Mouse (Mus musculus) midbrain, embryonic 12.5 days (tissue): ENCODE data around the gene Timm13. TPM values are rescaled to one million over a fixed set of nuclear protein-coding genes. Genes with fewer than 3 reads are reported as not detected.

Source experiments
- ATAC-seq: fragments of 200-750 bp; cut with Nextera tagmentation; 2 replicates; pipeline ENCODE4 v1.8.0; 2017; ENCODE audit warnings: low read depth, moderate TSS enrichment, moderate library complexity; ENCODE audit not compliant: low FRiP score
- H3K27ac ChIP-seq: fragments of 300-500 bp; sonication (generic); replicated peaks from 2 replicates; pipeline ENCODE4 v1.5.1; 2016; ENCODE audit warnings: mild to moderate bottlenecking
- H3K27me3 ChIP-seq: fragments of 300-500 bp; sonication (generic); 2 replicates; pipeline ENCODE4 v1.6.1; 2016; ENCODE audit warnings: mild to moderate bottlenecking
- H3K36me3 ChIP-seq: fragments of 300-500 bp; sonication (generic); 2 replicates; pipeline ENCODE4 v1.6.1; 2016
- H3K4me1 ChIP-seq: fragments of 300-500 bp; sonication (generic); 2 replicates; pipeline ENCODE4 v1.6.1; 2016
- H3K4me2 ChIP-seq: fragments of 300-500 bp; sonication (generic); replicated peaks from 2 replicates; pipeline ENCODE4 v1.6.1; 2016; ENCODE audit warnings: mild to moderate bottlenecking, moderate library complexity
- H3K4me3 ChIP-seq: fragments of 300-500 bp; sonication (generic); 2 replicates; pipeline ENCODE4 v1.5.1; 2016; ENCODE audit warnings: mild to moderate bottlenecking
- H3K9ac ChIP-seq: fragments of 300-500 bp; sonication (generic); replicated peaks from 2 replicates; pipeline ENCODE4 v1.6.1; 2016; ENCODE audit warnings: mild to moderate bottlenecking, moderate library complexity
- H3K9me3 ChIP-seq: fragments of 300-500 bp; sonication (generic); 2 replicates; pipeline ENCODE4 v1.6.1; 2016; ENCODE audit warnings: mild to moderate bottlenecking
- WGBS: fragments of 180-500 bp; shearing (Covaris S2); methylation state at CpG from one replicate; pipeline ENCODE4 v1.1.7; 2016; 5-methylcytosine and 5-hydroxymethylcytosine counted together
- polyA plus RNA-seq: library from polyadenylated mRNA; unstranded; fragments of >200 nt; fragmentation: Nextera tagmentation; extraction: Ambion mirVana; gene quantifications from 2 replicates; pipeline ENCODE4 v1.2.1, GENCODE M21; 2016

The Timm13 gene
- polyA plus RNA-seq, 1 experiment from 2014 or later: 308 TPM

GRCm38 (mm10) chr10:80915260-80915659 lies 14.5 kb upstream of the Timm13 start:
- H3K4me1 ChIP-seq: peaks cover 27% of the 10 kb centered on the region

GRCm38 (mm10) chr10:80914253-80914656 lies 13.5 kb upstream of the Timm13 start:
- no peak for ATAC-seq
- Histone ChIP-seq H3K4me3 (no peak overlapping the region), H3K36me3 (peaks cover 63% of the 10 kb centered on the region), H3K9ac (no peak overlapping the region), H3K4me1 (peaks cover 27% of the 10 kb centered on the region), H3K27ac (no peak overlapping the region), H3K4me2 (no peak overlapping the region), H3K27me3 (no peaks in the 10 kb centered on the region), H3K9me3 (no peaks in the 10 kb centered on the region)
- WGBS: 87% methylated on average over 5 of the region's 5 CpGs

More at GRCm38 (mm10) chr10:80915260-80915659, 14.5 kb upstream of the Timm13 start:
- Histone ChIP-seq H3K4me2 (no peak overlapping the region), H3K9ac (no peak overlapping the region), H3K9me3 (no peaks in the 10 kb centered on the region), H3K36me3 (peaks cover 53% of the 10 kb centered on the region), H3K4me3 (no peak overlapping the region), H3K27ac (no peak overlapping the region), H3K27me3 (no peaks in the 10 kb centered on the region)
- no peak for ATAC-seq
- 82% methylated on average over 2 of the region's 2 CpGs for WGBS

- Histone ChIP-seq H3K9ac (no peak overlapping the region), H3K36me3 (peaks cover 70% of the 10 kb centered on the region), H3K4me3 (no peak overlapping the region), H3K4me2 (no peak overlapping the region), H3K4me1 (peaks cover 24% of the 10 kb centered on the region), H3K9me3 (no peaks in the 10 kb centered on the region), H3K27me3 (no peaks in the 10 kb centered on the region), H3K27ac (no peak overlapping the region)
- ATAC-seq: no peak
- 81% methylated on average over 7 of the region's 8 CpGs for WGBS
Measured at GRCm38 (mm10) chr10:80913364-80914011, 12.7 kb upstream of the Timm13 start.

GRCm38 (mm10) chr10:80911891-80912290 lies 11.1 kb upstream of the Timm13 start:
- no peaks in the 10 kb centered on the region for H3K9me3 ChIP-seq
- no peak for ATAC-seq
- H3K4me2 ChIP-seq: no peak overlapping the region
- H3K27me3 ChIP-seq: no peaks in the 10 kb centered on the region
- no peak overlapping the region for H3K27ac ChIP-seq
- no peak overlapping the region for H3K9ac ChIP-seq
- H3K36me3 ChIP-seq: peaks cover 86% of the 10 kb centered on the region
- peaks cover 15% of the 10 kb centered on the region for H3K4me1 ChIP-seq
- H3K4me3 ChIP-seq: no peak overlapping the region

- no peak overlapping the region for H3K4me2 ChIP-seq
- WGBS: 97% methylated on average over 4 of the region's 4 CpGs
- peaks cover 9% of the 10 kb centered on the region for H3K4me1 ChIP-seq
- H3K27me3 ChIP-seq: no peaks in the 10 kb centered on the region
- no peak for ATAC-seq
- H3K4me3 ChIP-seq: no peak overlapping the region
- H3K36me3 ChIP-seq: peaks cover 89% of the 10 kb centered on the region
- no peaks in the 10 kb centered on the region for H3K9me3 ChIP-seq
- no peak overlapping the region for H3K9ac ChIP-seq
- no peak overlapping the region for H3K27ac ChIP-seq
Measured at GRCm38 (mm10) chr10:80911354-80911753, 10.6 kb upstream of the Timm13 start.

GRCm38 (mm10) chr10:80909375-80910162 lies 8.8 kb upstream of the Timm13 start:
- WGBS: 94% methylated on average over 22 of the region's 22 CpGs

GRCm38 (mm10) chr10:80904709-80905108 lies 3.9 kb upstream of the Timm13 start:
- no peak overlapping the region for H3K4me3 ChIP-seq
- ATAC-seq: no peak
- peaks cover 4% of the 10 kb centered on the region for H3K4me1 ChIP-seq
- H3K27me3 ChIP-seq: no peaks in the 10 kb centered on the region
- no peak overlapping the region for H3K9ac ChIP-seq
- H3K27ac ChIP-seq: no peak overlapping the region
- H3K4me2 ChIP-seq: no peak overlapping the region
- H3K36me3 ChIP-seq: peaks cover 73% of the 10 kb centered on the region
- no peaks in the 10 kb centered on the region for H3K9me3 ChIP-seq
- 89% methylated on average over 11 of the region's 11 CpGs for WGBS

More at GRCm38 (mm10) chr10:80909375-80910162, 8.8 kb upstream of the Timm13 start:
- peaks cover 90% of the 10 kb centered on the region for H3K36me3 ChIP-seq
- no peaks in the 10 kb centered on the region for H3K4me1 ChIP-seq
- H3K4me2 ChIP-seq: no peak overlapping the region
- ATAC-seq: no peak
- H3K27me3 ChIP-seq: no peaks in the 10 kb centered on the region
- H3K4me3 ChIP-seq: no peak overlapping the region
- no peaks in the 10 kb centered on the region for H3K9me3 ChIP-seq
- no peak overlapping the region for H3K27ac ChIP-seq
- H3K9ac ChIP-seq: no peak overlapping the region

- no peaks in the 10 kb centered on the region for H3K27me3 ChIP-seq
- no peak overlapping the region for H3K4me2 ChIP-seq
- 87% methylated on average over 28 of the region's 28 CpGs for WGBS
- no peak for ATAC-seq
- H3K27ac ChIP-seq: no peak overlapping the region
- H3K9ac ChIP-seq: no peak overlapping the region
- peaks cover 9% of the 10 kb centered on the region for H3K4me1 ChIP-seq
- H3K4me3 ChIP-seq: no peak overlapping the region
- peaks cover 71% of the 10 kb centered on the region for H3K36me3 ChIP-seq
- no peaks in the 10 kb centered on the region for H3K9me3 ChIP-seq
Measured at GRCm38 (mm10) chr10:80904004-80904693, 3.4 kb upstream of the Timm13 start.

- Histone ChIP-seq H3K27ac (no peak overlapping the region), H3K4me2 (no peak overlapping the region), H3K36me3 (peaks cover 69% of the 10 kb centered on the region), H3K4me1 (peaks cover 18% of the 10 kb centered on the region), H3K27me3 (0 out of 2 replicates have a peak, but pooled peaks cover under 1% of the 10 kb centered on the region), H3K4me3 (no peak overlapping the region), H3K9me3 (no peaks in the 10 kb centered on the region), H3K9ac (no peak overlapping the region)
- ATAC-seq: no peak
- WGBS: 94% methylated on average over 10 of the region's 10 CpGs
Measured at GRCm38 (mm10) chr10:80903282-80903681, 2.5 kb upstream of the Timm13 start.

GRCm38 (mm10) chr10:80902273-80902940 lies 1.6 kb upstream of the Timm13 start:
- Histone ChIP-seq H3K27ac (no peak overlapping the region), H3K4me3 (no peak overlapping the region), H3K9me3 (no peaks in the 10 kb centered on the region), H3K27me3 (peaks cover 9% of the 10 kb centered on the region), H3K4me1 (peaks cover 24% of the 10 kb centered on the region), H3K4me2 (no peak overlapping the region), H3K36me3 (peaks cover 61% of the 10 kb centered on the region), H3K9ac (no peak overlapping the region)
- 93% methylated on average over 9 of the region's 9 CpGs for WGBS
- ATAC-seq: no peak

- peaks cover 24% of the 10 kb centered on the region for H3K4me1 ChIP-seq
- ATAC-seq: no peak
- peaks cover 55% of the 10 kb centered on the region for H3K36me3 ChIP-seq
- no peak overlapping the region for H3K4me3 ChIP-seq
- H3K27ac ChIP-seq: peak overlapping the region; percentile 49
- no peaks in the 10 kb centered on the region for H3K9me3 ChIP-seq
- H3K9ac ChIP-seq: no peak overlapping the region; the same call in 1 of the 2 replicates
- peak overlapping the region; percentile 97; the same call in 1 of the 2 replicates for H3K4me2 ChIP-seq
- H3K27me3 ChIP-seq: peaks cover 10% of the 10 kb centered on the region
- 89% methylated on average over 19 of the region's 19 CpGs for WGBS
Measured at GRCm38 (mm10) chr10:80901409-80902272, 872 bp upstream of the Timm13 start.
